26 mouse cellular contexts compared by ENCODE assay signal in the genomic region with DNA sequence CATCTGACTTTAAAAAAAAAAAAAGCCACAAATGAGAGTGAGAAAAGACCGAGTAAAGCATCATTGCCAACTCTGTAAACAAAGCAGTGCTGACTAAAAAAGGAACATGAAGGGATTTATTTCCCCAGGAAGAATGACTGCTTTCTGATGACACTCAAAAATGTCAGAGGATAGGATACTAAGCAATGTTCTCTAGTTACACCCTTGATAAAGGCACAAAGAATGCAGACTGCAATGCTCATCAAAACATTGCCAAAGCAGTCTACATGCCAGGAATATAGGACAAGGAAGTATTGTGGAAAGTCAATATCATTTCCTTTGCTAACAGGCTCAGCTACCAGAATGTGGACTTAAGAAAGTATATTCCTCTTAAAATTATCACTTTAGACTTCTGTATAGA.
"Had no signal": no experiment of that assay in that cellular context is flagged by ENCODE, and none has a peak within 500 bp of the region (broad histone marks: within the 10 kb centered on the region; RNA-seq: fewer than 3 reads in every experiment).

No protein-coding gene starts in this region.

- H3K4me1 ChIP-seq: limb, embryonic 12.5 days; limb, embryonic 15.5 days; neural tube, embryonic 12.5 days; neural tube, embryonic 15.5 days had no signal

- H3K27me3 ChIP-seq: limb, embryonic 12.5 days; limb, embryonic 15.5 days; liver, embryonic 12.5 days; liver, embryonic 15.5 days; megakaryocyte, embryonic 14.5 days; neural tube, embryonic 12.5 days; neural tube, embryonic 15.5 days had no signal

- H3K27ac ChIP-seq: kidney, postnatal 0 days; layer of hippocampus, adult 2 months; left cerebral cortex, adult 2 months; limb, embryonic 12.5 days; limb, embryonic 15.5 days; liver, embryonic 12.5 days; liver, embryonic 15.5 days; neural tube, embryonic 12.5 days; neural tube, embryonic 15.5 days; stomach, postnatal 0 days had no signal

- H3K9me3 ChIP-seq: limb, embryonic 12.5 days; limb, embryonic 15.5 days; liver, embryonic 12.5 days; liver, embryonic 15.5 days; megakaryocyte, embryonic 14.5 days; neural tube, embryonic 12.5 days; neural tube, embryonic 15.5 days had no signal

- H3K9ac ChIP-seq: limb, embryonic 12.5 days; limb, embryonic 15.5 days; liver, embryonic 12.5 days; liver, embryonic 15.5 days; lung, embryonic 14.5 days; neural tube, embryonic 12.5 days; neural tube, embryonic 15.5 days had no signal

- ATAC-seq: intestine, postnatal 0 days; liver, embryonic 12.5 days had no signal

- H3K4me2 ChIP-seq: limb, embryonic 12.5 days; limb, embryonic 15.5 days; liver, embryonic 12.5 days; liver, embryonic 15.5 days; lung, embryonic 14.5 days; midbrain, embryonic 11.5 days; neural tube, embryonic 12.5 days; neural tube, embryonic 15.5 days had no signal

- DNase-seq: kidney, adult 2 months; kidney, postnatal 25 days; layer of hippocampus, adult 9-11 months; layer of hippocampus, postnatal 36 days; left cerebral cortex, postnatal 4 days; lung, embryonic 14.5 days; lung, postnatal 10 days; lung, postnatal 36 days; midbrain, embryonic 14.5 days; right cerebral cortex, adult 18-20 months; right cerebral cortex, postnatal 14 days; right cerebral cortex, postnatal 4 days; thymus, postnatal 36 days had no signal

- H3K4me3 ChIP-seq: layer of hippocampus, adult 2 months; left cerebral cortex, adult 2 months; limb, embryonic 12.5 days; limb, embryonic 15.5 days; liver, embryonic 12.5 days; liver, embryonic 15.5 days; megakaryocyte, embryonic 14.5 days; neural tube, embryonic 12.5 days; neural tube, embryonic 15.5 days had no signal
